Mouse (Mus musculus) kidney, postnatal 36 days (tissue): Measurements from ENCODE around the gene Loxl4.

Source experiments
- DNase-seq, 2 experiments: peaks; one replicate each; pipeline ENCODE4 v3.0.0; 2021 to 2022; ENCODE audit warnings: mixed read lengths in 2 of 2

Gene Loxl4

DNA sequence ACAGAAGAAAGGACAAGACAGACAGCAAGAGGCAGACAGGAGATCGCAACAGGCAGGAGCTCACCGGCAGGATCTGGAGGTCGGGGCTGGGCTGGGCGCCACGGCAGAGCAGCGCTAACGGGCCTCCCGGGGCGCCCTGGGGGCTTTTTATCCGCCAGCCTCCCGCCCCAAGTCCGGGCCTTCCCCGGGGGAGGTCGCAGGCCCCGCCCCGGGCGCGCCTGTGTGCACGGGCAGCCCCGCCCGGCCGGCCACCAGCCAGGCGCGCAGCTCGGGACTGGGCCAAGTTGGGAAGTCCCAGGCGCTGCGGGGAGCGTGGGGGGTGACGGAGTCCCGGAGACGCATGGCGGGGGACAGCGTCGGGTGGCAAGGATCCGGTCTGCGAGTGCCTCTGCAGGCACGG, at the start of gene Loxl4:
Gene Loxl4 (minus strand): TSS at position 160 of the 400 bp plus-strand sequence.
- peak; percentile 71 to 85 for DNase-seq

GRCm38 (mm10) chr19:42661430-42662164, 49.0 kb upstream of the Loxl4 start:
- peak; percentile 32 to 43 for DNase-seq

- DNase-seq = no peak
Measured at GRCm38 (mm10) chr19:42660244-42660565, 47.6 kb upstream of the Loxl4 start.

GRCm38 (mm10) chr19:42659354-42660243, 47.0 kb upstream of the Loxl4 start:
- DNase-seq = peak; percentile 69 to 71

GRCm38 (mm10) chr19:42658435-42659135, 46.0 kb upstream of the Loxl4 start:
- DNase-seq = no peak

DNA sequence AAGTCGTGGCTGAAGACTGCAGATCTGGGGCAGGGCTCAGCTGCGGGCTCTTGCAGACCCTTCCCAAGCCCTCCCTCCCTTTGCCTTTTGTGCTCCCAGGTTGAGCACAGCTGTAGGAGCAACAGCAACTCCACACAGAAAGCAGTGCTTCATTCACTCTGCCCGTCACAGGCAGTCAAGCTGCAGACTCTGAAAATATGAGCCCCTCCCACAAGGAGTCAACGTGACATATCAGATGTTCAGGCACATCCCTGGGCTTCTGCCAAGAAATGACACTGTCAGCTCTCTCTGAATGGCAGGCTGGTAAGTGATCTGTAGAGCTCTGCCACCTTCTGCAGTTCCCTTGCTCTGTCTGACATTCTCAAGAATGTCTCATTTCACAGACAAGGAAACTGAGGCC, 45.2 kb upstream of the Loxl4 start:
- DNase-seq = no peak

GRCm38 (mm10) chr19:42657306-42657705, 44.7 kb upstream of the Loxl4 start:
- DNase-seq = no peak

DNA sequence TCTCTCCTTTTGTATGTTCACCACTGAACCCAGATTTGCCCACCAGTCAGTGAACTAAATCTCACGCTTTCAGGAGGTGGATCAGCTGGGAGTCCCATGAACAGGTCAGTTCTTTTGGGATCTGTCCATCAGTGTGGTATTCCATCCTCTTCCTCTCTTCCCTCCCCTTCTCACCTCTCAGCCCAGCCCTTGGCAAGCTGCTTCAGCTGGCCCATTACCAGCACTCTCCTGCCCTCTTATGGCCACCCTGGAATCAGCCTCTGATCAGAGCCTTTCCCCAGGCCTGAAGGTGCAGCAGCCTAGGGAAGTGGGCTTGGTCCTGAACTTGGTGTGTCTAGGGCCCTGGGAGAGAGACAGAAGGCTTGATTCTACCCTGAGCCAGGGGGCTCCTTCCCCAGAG, 42.4 kb upstream of the Loxl4 start:
- peak; percentile 66 to 87 for DNase-seq

GRCm38 (mm10) chr19:42653091-42653490, 40.5 kb upstream of the Loxl4 start:
- no peak for DNase-seq

GRCm38 (mm10) chr19:42652425-42652824, 39.8 kb upstream of the Loxl4 start:
- no peak for DNase-seq

- no peak for DNase-seq
Measured at GRCm38 (mm10) chr19:42640211-42640610, 27.6 kb upstream of the Loxl4 start.

GRCm38 (mm10) chr19:42639544-42639943, 26.9 kb upstream of the Loxl4 start:
- DNase-seq = no peak

- DNase-seq = no peak
Measured at GRCm38 (mm10) chr19:42638604-42639481, 26.2 kb upstream of the Loxl4 start.

GRCm38 (mm10) chr19:42636631-42637030, 24.0 kb upstream of the Loxl4 start:
- DNase-seq = peak in 1 of 2 experiments; percentile 46

- no peak for DNase-seq
Measured at GRCm38 (mm10) chr19:42633650-42634049, 21.0 kb upstream of the Loxl4 start.

DNA sequence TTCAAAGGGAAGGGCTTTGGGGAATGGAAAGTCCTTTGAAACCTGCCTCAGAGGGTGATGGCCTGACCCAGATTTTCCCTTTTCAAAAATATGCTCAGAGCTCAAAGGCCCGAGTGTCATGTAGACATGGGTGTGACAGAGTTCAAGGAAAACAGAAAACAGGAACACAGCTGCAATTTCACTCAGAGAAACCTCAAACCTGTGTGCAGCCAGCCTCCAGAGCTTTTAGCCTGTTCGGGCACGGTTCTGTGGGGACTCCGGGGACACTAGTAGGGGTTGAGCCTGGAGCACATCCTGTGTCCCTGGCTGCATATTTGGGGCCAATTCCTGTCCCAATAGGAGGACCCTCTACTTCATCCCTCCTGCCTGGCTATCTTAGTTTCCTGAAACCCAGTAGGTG, 19.7 kb upstream of the Loxl4 start:
- no peak for DNase-seq

- DNase-seq = peak; percentile 64 to 71
Measured at GRCm38 (mm10) chr19:42631541-42631961, 18.9 kb upstream of the Loxl4 start.

GRCm38 (mm10) chr19:42628068-42628467, 15.5 kb upstream of the Loxl4 start:
- peak; percentile 82 to 87 for DNase-seq

DNA sequence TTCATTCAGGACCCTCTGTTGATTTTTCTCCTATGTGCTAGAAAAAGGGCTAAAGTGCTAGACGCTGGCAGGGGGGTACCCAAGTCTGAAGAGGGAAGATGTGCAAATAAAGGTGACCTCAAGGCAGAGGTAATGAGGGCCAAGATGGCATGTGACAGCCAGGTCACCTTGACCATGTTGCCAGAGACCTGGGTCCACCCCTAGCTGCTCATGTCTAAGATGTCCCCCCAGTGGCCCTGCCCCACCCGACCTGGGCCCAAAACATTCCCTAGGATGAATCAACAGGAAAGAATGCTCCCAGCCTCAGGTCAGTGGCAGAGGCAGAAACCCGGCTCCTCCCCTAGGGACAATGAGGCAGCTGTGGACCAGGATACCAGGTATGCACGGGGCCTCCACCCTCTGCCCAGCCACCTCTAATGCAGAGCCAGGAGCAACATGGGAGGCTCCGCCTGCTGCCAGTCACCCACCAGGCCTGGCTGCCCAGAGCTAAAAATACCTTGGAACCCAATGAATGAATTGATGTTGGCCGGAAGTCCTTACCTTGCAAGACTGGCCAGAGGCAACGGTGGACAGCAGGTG, 1.1 kb upstream of the Loxl4 start:
- DNase-seq = no peak

DNA sequence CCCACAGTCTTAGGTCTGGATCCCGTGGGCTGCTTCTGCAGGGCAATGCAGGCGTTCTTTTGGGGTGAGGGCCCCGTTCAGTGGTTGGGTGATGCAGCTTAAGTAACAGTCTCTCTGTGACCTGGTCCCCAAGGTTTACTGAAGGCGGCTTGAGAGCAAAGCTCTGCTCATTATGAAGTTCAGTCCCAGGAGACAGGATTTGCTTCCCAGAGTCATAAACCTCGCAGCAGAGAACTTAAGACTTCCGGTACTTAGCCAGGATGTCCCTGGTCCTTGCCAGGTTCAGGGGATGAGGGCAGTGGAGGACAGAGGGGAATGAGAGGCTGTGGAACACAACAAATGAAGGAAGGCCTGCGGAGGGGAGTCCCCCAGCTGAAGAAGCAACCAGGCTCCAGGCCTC, 503 bp upstream of the Loxl4 start:
- DNase-seq = peak; percentile 24 to 39

DNA sequence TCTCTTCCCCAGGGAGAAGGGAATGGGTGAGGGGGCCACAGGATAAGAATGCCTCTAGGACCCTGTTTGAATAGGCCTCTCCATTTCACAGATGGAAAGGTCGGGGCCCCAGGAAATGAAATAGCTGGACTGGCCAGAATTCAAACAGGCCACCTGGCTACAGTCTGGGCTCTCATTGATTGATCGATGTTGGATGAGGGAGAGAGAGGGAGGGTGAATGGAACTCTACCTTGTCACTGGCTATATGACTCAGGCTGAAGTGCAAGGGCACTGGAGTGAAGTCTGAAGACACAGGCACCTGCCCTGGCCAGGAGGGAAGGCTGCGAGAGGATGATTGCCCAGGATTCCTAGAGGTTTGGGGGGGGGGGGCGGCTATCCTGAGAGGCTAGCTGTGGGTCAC, 867 bp downstream of the Loxl4 start:
- no peak for DNase-seq

DNA sequence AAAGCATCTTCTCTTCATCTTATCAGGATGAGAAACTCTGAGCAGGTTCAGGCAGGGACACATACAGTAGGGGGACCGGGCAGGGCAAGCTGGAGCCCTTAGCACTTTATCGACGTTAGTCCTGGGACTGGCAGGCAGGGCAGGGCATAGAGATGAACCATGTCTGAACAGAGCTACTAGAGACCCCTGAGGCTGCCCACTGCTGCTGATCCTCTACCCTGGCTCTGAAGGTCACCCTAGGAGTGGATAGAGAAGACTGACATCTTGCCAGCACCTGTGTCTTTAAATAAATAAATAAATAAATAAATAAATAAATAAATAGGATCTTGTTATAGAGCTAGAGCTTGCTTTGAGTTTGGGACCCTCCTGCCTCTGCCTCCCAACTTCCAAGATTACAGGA, 2.9 kb downstream of the Loxl4 start:
- no peak for DNase-seq
